Mouse (Mus musculus) megakaryocyte, embryonic 14.5 days (primary cell): Measurements from ENCODE around the gene Rbms1. TPM values are rescaled to one million over a fixed set of nuclear protein-coding genes. Genes with fewer than 3 reads are reported as not detected.

Experiments used
- H3K27me3 ChIP-seq: replicated peaks from 2 replicates; pipeline ENCODE3; 2012; ENCODE audit warnings: inconsistent platforms
- H3K36me3 ChIP-seq: replicated peaks from 2 replicates; pipeline ENCODE3; 2012; ENCODE audit warnings: low read length, inconsistent platforms, mixed read lengths
- H3K4me1 ChIP-seq: 2 replicates; pipeline ENCODE4 v1.6.1; 2012; ENCODE audit warnings: inconsistent platforms
- H3K4me3 ChIP-seq: replicated peaks from 2 replicates; pipeline ENCODE3; 2012; ENCODE audit warnings: moderate library complexity, mild to moderate bottlenecking, inconsistent platforms
- H3K9me3 ChIP-seq: 2 replicates; pipeline ENCODE4 v1.6.1; 2012; ENCODE audit warnings: inconsistent platforms
- FLI1 ChIP-seq: IDR thresholded peaks from 2 replicates; pipeline ENCODE4 v1.6.1; 2012; ENCODE audit warnings: low read length, inconsistent platforms, mixed read lengths
- GATA1 ChIP-seq: IDR thresholded peaks from 3 replicates; pipeline ENCODE4 v1.6.1; 2012; ENCODE audit warnings: mixed read lengths, low read length, inconsistent platforms, borderline replicate concordance
- polyA plus RNA-seq: library from polyadenylated mRNA; stranded (reverse); fragments of >175 nt; gene quantifications from 2 replicates; pipeline ENCODE4 v1.2.3, GENCODE M21; 2012; ENCODE audit warnings: low replicate concordance; ENCODE audit not compliant: insufficient read depth

The Rbms1 gene
- polyA plus RNA-seq, 1 experiment = 22.6 TPM

GRCm38 (mm10) chr2:60902446-60903137 lies 60.4 kb downstream of the Rbms1 start:
- H3K9me3 ChIP-seq = no peaks in the 10 kb centered on the region
- H3K27me3 ChIP-seq = no peaks in the 10 kb centered on the region
- peaks cover 56% of the 10 kb centered on the region for H3K4me1 ChIP-seq
- H3K4me3 ChIP-seq = no peak overlapping the region
- no peak for TF ChIP-seq GATA1
- TF ChIP-seq FLI1 = no peak
- H3K36me3 ChIP-seq = no peaks in the 10 kb centered on the region

GRCm38 (mm10) chr2:60901511-60901951 lies 61.5 kb downstream of the Rbms1 start:
- Histone ChIP-seq H3K27me3 (no peaks in the 10 kb centered on the region), H3K4me3 (peak overlapping the region; percentile 74), H3K4me1 (peaks cover 56% of the 10 kb centered on the region), H3K36me3 (no peaks in the 10 kb centered on the region), H3K9me3 (no peaks in the 10 kb centered on the region)
- no peak for TF ChIP-seq FLI1
- no peak for TF ChIP-seq GATA1

- H3K4me3 ChIP-seq = peak overlapping the region; percentile 56
- H3K27me3 ChIP-seq = no peaks in the 10 kb centered on the region
- H3K4me1 ChIP-seq = peaks cover 56% of the 10 kb centered on the region
- no peaks in the 10 kb centered on the region for H3K9me3 ChIP-seq
- no peaks in the 10 kb centered on the region for H3K36me3 ChIP-seq
- TF ChIP-seq GATA1 = no peak
- TF ChIP-seq FLI1 = no peak
These were observed 62.0 kb downstream of the Rbms1 start for GRCm38 (mm10) chr2:60901013-60901412.

- no peak overlapping the region for H3K4me3 ChIP-seq
- H3K9me3 ChIP-seq = no peaks in the 10 kb centered on the region
- H3K36me3 ChIP-seq = no peaks in the 10 kb centered on the region
- H3K27me3 ChIP-seq = peaks cover 5% of the 10 kb centered on the region
- H3K4me1 ChIP-seq = peaks cover 8% of the 10 kb centered on the region
- TF ChIP-seq GATA1 (no peak), FLI1 (no peak)
These were observed 70.0 kb downstream of the Rbms1 start for GRCm38 (mm10) chr2:60893042-60893441.

GRCm38 (mm10) chr2:60883931-60884330 lies 79.1 kb downstream of the Rbms1 start:
- Histone ChIP-seq H3K9me3 (peaks cover 12% of the 10 kb centered on the region), H3K4me3 (no peak overlapping the region), H3K27me3 (peaks cover 9% of the 10 kb centered on the region), H3K4me1 (peaks cover 52% of the 10 kb centered on the region), H3K36me3 (no peaks in the 10 kb centered on the region)
- TF ChIP-seq GATA1 (no peak), FLI1 (no peak)

DNA sequence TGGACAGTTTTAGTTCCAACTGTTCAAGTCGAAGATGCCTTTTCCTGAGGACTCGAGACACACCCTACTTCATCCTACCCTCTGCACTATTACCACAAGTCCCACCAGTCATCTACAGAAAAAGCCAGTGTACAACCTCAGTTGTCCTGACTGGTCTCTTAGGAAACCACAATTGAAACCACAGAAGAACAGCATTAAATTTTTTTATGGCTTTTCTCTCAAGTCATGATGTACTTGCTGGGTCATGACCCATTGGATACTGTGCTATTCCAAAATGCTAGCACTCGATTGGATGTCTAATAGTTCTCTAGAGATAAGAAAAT lies 80.0 kb downstream of the Rbms1 start:
- TF ChIP-seq FLI1 (no peak), GATA1 (no peak)
- Histone ChIP-seq H3K36me3 (peaks cover 3% of the 10 kb centered on the region), H3K4me3 (peak overlapping the region; percentile 23), H3K27me3 (peaks cover 6% of the 10 kb centered on the region), H3K4me1 (peaks cover 61% of the 10 kb centered on the region), H3K9me3 (peaks cover 12% of the 10 kb centered on the region)

DNA sequence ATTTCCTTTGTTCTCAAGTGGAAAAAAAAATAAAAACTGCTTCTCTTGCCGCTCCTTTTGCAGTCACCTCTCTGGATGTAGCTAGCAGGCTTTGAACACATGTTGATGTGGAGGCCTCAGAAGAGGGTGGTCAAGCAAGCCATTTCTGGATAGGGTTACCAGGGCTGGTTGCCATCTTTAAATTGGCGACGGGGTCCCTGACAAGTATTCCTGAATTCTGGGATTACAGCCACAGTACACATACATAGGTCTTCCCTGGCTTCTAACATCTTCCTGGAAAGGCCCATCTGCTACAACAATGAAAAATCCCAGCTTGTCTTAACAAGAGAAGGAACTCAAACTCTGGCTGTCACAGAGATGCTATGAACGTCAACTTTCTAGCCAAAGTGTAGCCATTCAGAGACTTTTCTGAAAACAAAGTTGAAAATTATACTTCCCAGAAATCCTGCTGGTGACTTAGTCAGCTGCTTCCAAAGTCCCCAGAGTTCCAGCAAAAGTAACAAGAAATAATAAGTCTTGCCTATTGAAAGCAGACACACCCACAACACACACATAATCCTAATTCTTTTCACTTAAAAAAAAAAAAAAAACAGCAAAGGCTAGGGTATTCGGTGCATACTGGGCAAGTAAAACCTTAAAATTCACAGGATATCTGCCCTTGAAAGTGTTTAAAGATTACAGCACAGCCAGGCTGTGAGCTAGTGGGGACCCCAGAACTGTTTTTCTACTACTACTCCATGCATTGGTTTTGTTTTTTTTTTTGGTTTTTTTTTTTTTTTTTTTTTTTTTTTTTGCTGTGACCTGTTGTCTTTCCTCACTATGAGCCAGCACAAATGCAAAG lies 80.6 kb downstream of the Rbms1 start:
- H3K4me3 ChIP-seq = peak overlapping the region; percentile 23
- H3K36me3 ChIP-seq = peaks cover 3% of the 10 kb centered on the region
- H3K27me3 ChIP-seq = peaks cover 6% of the 10 kb centered on the region
- H3K4me1 ChIP-seq = peaks cover 67% of the 10 kb centered on the region
- peaks cover 12% of the 10 kb centered on the region for H3K9me3 ChIP-seq
- no peak for TF ChIP-seq FLI1
- no peak for TF ChIP-seq GATA1

DNA sequence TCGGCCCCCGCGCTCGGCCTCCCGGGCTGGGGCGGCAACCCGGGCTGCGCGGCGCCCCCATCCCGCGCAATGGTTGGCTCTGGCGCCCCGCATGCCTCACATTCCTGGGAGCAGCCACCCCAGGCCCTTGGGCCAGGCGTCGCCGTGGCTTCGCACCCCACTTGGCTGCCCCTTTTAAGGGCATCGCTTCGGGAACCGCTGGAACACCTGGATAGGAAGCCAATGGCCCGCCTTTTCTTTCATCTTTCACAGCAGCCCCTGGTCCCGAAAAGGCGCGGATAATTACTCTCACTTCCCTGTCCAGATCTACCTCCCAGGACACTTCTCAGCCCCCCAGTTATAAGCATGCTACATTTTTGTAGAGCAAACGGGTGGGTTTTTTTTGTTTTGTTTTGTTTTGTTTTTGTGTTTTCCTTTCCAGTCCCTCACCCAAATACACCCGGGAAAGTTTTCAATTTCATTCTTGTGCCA lies 81.4 kb downstream of the Rbms1 start:
- peaks cover 74% of the 10 kb centered on the region for H3K4me1 ChIP-seq
- H3K4me3 ChIP-seq = peak overlapping the region; percentile 93

GRCm38 (mm10) chr2:60880789-60881570 lies 82.0 kb downstream of the Rbms1 start:
- Histone ChIP-seq H3K36me3 (peaks cover 6% of the 10 kb centered on the region), H3K27me3 (peaks cover 6% of the 10 kb centered on the region), H3K4me1 (peaks cover 78% of the 10 kb centered on the region), H3K9me3 (peaks cover 10% of the 10 kb centered on the region), H3K4me3 (peak overlapping the region; percentile 93)
- TF ChIP-seq GATA1 (no peak), FLI1 (no peak)

More for the DNA sequence above, 81.4 kb downstream of the Rbms1 start:
- Histone ChIP-seq H3K9me3 (peaks cover 12% of the 10 kb centered on the region), H3K27me3 (peaks cover 6% of the 10 kb centered on the region), H3K36me3 (peaks cover 3% of the 10 kb centered on the region)
- TF ChIP-seq FLI1 (no peak), GATA1 (no peak)
